Mouse (Mus musculus): Measurements from ENCODE around the gene Snrnp70. TPM values are rescaled to one million over a fixed set of nuclear protein-coding genes. Genes with fewer than 3 reads are reported as not detected.
"Not testable (repeated sequence)": the region's sequence is repeated elsewhere in the genome, so short reads cannot be mapped to it uniquely, and the experiment has no call there.

Snrnp70 gene
- polyA plus RNA-seq, 1 experiment, result 807 TPM

GRCm38 (mm10) chr7:45363983-45364382 is 31.6 kb downstream of the Snrnp70 start:
- Histone ChIP-seq H3K27ac (ENCODE audit: insufficient read depth, low read length) (no peak overlapping the region), H3K4me1 (ENCODE audit: control insufficient read depth, insufficient read depth, low read length) (peaks cover 11% of the 10 kb centered on the region), H3K27me3 (ENCODE audit: control insufficient read depth, insufficient read depth, low read length) (no peaks in the 10 kb centered on the region), H3K4me3 (replicated peaks; ENCODE audit: insufficient read depth, low read depth, low read length) (no peak overlapping the region)
- DNase-seq, result peak; percentile 46 to 50
- TF ChIP-seq CTCF (IDR thresholded peaks at IDR 0.05; ENCODE audit: borderline replicate concordance, insufficient read depth, low read depth, low read length) (no peak), POLR2A (IDR thresholded peaks at IDR 0.05; ENCODE audit: borderline replicate concordance, insufficient read depth, low read length) (no peak)
- 42% methylated on average over 2 of the region's 2 CpGs for WGBS

GRCm38 (mm10) chr7:45362801-45363200 is 32.7 kb downstream of the Snrnp70 start:
- WGBS, result 9% methylated on average over 13 of the region's 13 CpGs
- peak; percentile 78 to 85 for DNase-seq
- no peaks in the 10 kb centered on the region for H3K27me3 ChIP-seq (ENCODE audit: control insufficient read depth, insufficient read depth, low read length)
- no peak overlapping the region for H3K27ac ChIP-seq (ENCODE audit: insufficient read depth, low read length)
- TF ChIP-seq POLR2A (IDR thresholded peaks at IDR 0.05; ENCODE audit: borderline replicate concordance, insufficient read depth, low read length) (peak; percentile 26; the same call in 1 of the 2 replicates), CTCF (IDR thresholded peaks at IDR 0.05; ENCODE audit: borderline replicate concordance, insufficient read depth, low read depth, low read length) (no peak)
- peaks cover 4% of the 10 kb centered on the region for H3K4me1 ChIP-seq (ENCODE audit: control insufficient read depth, insufficient read depth, low read length)
- peak overlapping the region; percentile 13 for H3K4me3 ChIP-seq (replicated peaks; ENCODE audit: insufficient read depth, low read depth, low read length)

- Histone ChIP-seq H3K4me3 (replicated peaks; ENCODE audit: insufficient read depth, low read depth, low read length) (peak overlapping the region; percentile 58), H3K4me1 (ENCODE audit: control insufficient read depth, insufficient read depth, low read length) (peaks cover 4% of the 10 kb centered on the region), H3K27ac (ENCODE audit: insufficient read depth, low read length) (0 out of 2 replicates have a peak overlapping the region, but pooled peaks have one; percentile 3), H3K27me3 (ENCODE audit: control insufficient read depth, insufficient read depth, low read length) (no peaks in the 10 kb centered on the region)
- TF ChIP-seq CTCF (IDR thresholded peaks at IDR 0.05; ENCODE audit: borderline replicate concordance, insufficient read depth, low read depth, low read length) (no peak), POLR2A (IDR thresholded peaks at IDR 0.05; ENCODE audit: borderline replicate concordance, insufficient read depth, low read length) (peak; percentile 83)
- peak; percentile 90 for DNase-seq
- WGBS, result 1% methylated on average over 43 of the region's 43 CpGs
Measured at GRCm38 (mm10) chr7:45361243-45361804, 34.2 kb downstream of the Snrnp70 start.

GRCm38 (mm10) chr7:45360404-45361125 is 35.0 kb downstream of the Snrnp70 start:
- H3K4me1 ChIP-seq (ENCODE audit: control insufficient read depth, insufficient read depth, low read length), result peaks cover 4% of the 10 kb centered on the region
- no peaks in the 10 kb centered on the region for H3K27me3 ChIP-seq (ENCODE audit: control insufficient read depth, insufficient read depth, low read length)
- no peak for TF ChIP-seq POLR2A (IDR thresholded peaks at IDR 0.05; ENCODE audit: borderline replicate concordance, insufficient read depth, low read length)
- TF ChIP-seq CTCF (IDR thresholded peaks at IDR 0.05; ENCODE audit: borderline replicate concordance, insufficient read depth, low read depth, low read length), result no peak
- WGBS, result 59% methylated on average over 18 of the region's 18 CpGs
- H3K27ac ChIP-seq (ENCODE audit: insufficient read depth, low read length), result no peak overlapping the region
- peak in 1 of 2 experiments; percentile 29 for DNase-seq
- no peak overlapping the region for H3K4me3 ChIP-seq (replicated peaks; ENCODE audit: insufficient read depth, low read depth, low read length)

GRCm38 (mm10) chr7:45359081-45359480 is 36.5 kb downstream of the Snrnp70 start:
- H3K4me3 ChIP-seq (replicated peaks; ENCODE audit: insufficient read depth, low read depth, low read length); H3K27me3 ChIP-seq (ENCODE audit: control insufficient read depth, insufficient read depth, low read length); DNase-seq; H3K4me1 ChIP-seq (ENCODE audit: control insufficient read depth, insufficient read depth, low read length); H3K27ac ChIP-seq (ENCODE audit: insufficient read depth, low read length): not testable (repeated sequence)
- WGBS, result 72% methylated on average over 11 of the region's 11 CpGs

- DNase-seq, result no peak
- H3K4me3 ChIP-seq (replicated peaks; ENCODE audit: insufficient read depth, low read depth, low read length), result no peak overlapping the region
- TF ChIP-seq CTCF (IDR thresholded peaks at IDR 0.05; ENCODE audit: borderline replicate concordance, insufficient read depth, low read depth, low read length) (no peak), POLR2A (IDR thresholded peaks at IDR 0.05; ENCODE audit: borderline replicate concordance, insufficient read depth, low read length) (no peak)
- H3K4me1 ChIP-seq (ENCODE audit: control insufficient read depth, insufficient read depth, low read length), result no peaks in the 10 kb centered on the region; the same call in 1 of the 2 replicates
- 55% methylated on average over 13 of the region's 13 CpGs for WGBS
- no peak overlapping the region for H3K27ac ChIP-seq (ENCODE audit: insufficient read depth, low read length)
- H3K27me3 ChIP-seq (ENCODE audit: control insufficient read depth, insufficient read depth, low read length), result no peaks in the 10 kb centered on the region
Measured at GRCm38 (mm10) chr7:45356087-45356486, 39.5 kb downstream of the Snrnp70 start.

GRCm38 (mm10) chr7:45355318-45356020 is 40.1 kb downstream of the Snrnp70 start:
- TF ChIP-seq CTCF (IDR thresholded peaks at IDR 0.05; ENCODE audit: borderline replicate concordance, insufficient read depth, low read depth, low read length), result no peak
- no peak for TF ChIP-seq POLR2A (IDR thresholded peaks at IDR 0.05; ENCODE audit: borderline replicate concordance, insufficient read depth, low read length)
- WGBS, result 82% methylated on average over 15 of the region's 15 CpGs
- Histone ChIP-seq H3K27ac (ENCODE audit: insufficient read depth, low read length) (no peak overlapping the region), H3K4me3 (replicated peaks; ENCODE audit: insufficient read depth, low read depth, low read length) (no peak overlapping the region), H3K27me3 (ENCODE audit: control insufficient read depth, insufficient read depth, low read length) (no peaks in the 10 kb centered on the region), H3K4me1 (ENCODE audit: control insufficient read depth, insufficient read depth, low read length) (no peaks in the 10 kb centered on the region)
- DNase-seq, result no peak

Measured in cerebellum, adult 2 months (tissue).